Mouse (Mus musculus) stomach, postnatal 0 days (tissue): ENCODE measurements around the gene Olfr450. TPM values are rescaled to one million over a fixed set of nuclear protein-coding genes. Genes with fewer than 3 reads are reported as not detected.
A peak's percentile ranks its signal among the peaks of the same experiment; 100 is the strongest.

Experiments used
- ATAC-seq: fragments of 200-750 bp; cut with Nextera tagmentation; 2 replicates; pipeline ENCODE4 v1.8.0; 2017; ENCODE audit not compliant: low FRiP score, low TSS enrichment
- DNase-seq: peaks from one replicate; pipeline ENCODE4 v3.0.0-alpha.2; 2016; ENCODE audit warnings: low spot score
- H3K27ac ChIP-seq: fragments of 300-500 bp; sonication (generic); replicated peaks from 2 replicates; pipeline ENCODE4 v1.5.1; 2014; ENCODE audit warnings: mild to moderate bottlenecking, control low read depth
- H3K27me3 ChIP-seq: fragments of 300-500 bp; sonication (generic); 2 replicates; pipeline ENCODE4 v1.6.1; 2014; ENCODE audit warnings: low read length; ENCODE audit not compliant: control insufficient read depth, insufficient read depth
- H3K36me3 ChIP-seq: fragments of 300-500 bp; sonication (generic); 2 replicates; pipeline ENCODE4 v1.6.1; 2014; ENCODE audit warnings: low read length, mixed read lengths; ENCODE audit not compliant: control insufficient read depth, insufficient read depth
- H3K4me1 ChIP-seq: fragments of 300-500 bp; sonication (generic); replicated peaks from 2 replicates; pipeline ENCODE4 v1.6.1; 2014; ENCODE audit warnings: antibody characterized with exemption; ENCODE audit not compliant: control insufficient read depth, insufficient read depth
- H3K4me2 ChIP-seq: fragments of 300-500 bp; sonication (generic); replicated peaks from 2 replicates; pipeline ENCODE4 v1.6.1; 2014; ENCODE audit warnings: low read depth, mild to moderate bottlenecking, control low read depth, moderate library complexity
- H3K4me3 ChIP-seq: fragments of 300-500 bp; sonication (generic); 2 replicates; pipeline ENCODE4 v1.5.1; 2014; ENCODE audit warnings: low read depth, low read length, control low read depth
- H3K9ac ChIP-seq: fragments of 300-500 bp; sonication (generic); 2 replicates; pipeline ENCODE4 v1.6.1; 2014; ENCODE audit warnings: mild to moderate bottlenecking, low read length, control low read depth, mixed read lengths
- H3K9me3 ChIP-seq: fragments of 300-500 bp; sonication (generic); 2 replicates; pipeline ENCODE4 v1.6.1; 2016; ENCODE audit warnings: low read length; ENCODE audit not compliant: control insufficient read depth
- CTCF ChIP-seq: IDR thresholded peaks from 2 replicates; pipeline ENCODE4 v1.5.1; 2016; ENCODE audit warnings: antibody characterized with exemption, low read depth, mild to moderate bottlenecking, moderate library complexity
- EP300 ChIP-seq: optimal IDR thresholded peaks from 2 replicates; pipeline ENCODE3; 2016; ENCODE audit warnings: antibody characterized with exemption
- WGBS: fragments of 180-500 bp; shearing (Covaris S2); extraction: QIAGEN DNeasy Blood & Tissue Kit; methylation state at CpG from one replicate; pipeline ENCODE4 v1.1.7; 2014; 5-methylcytosine and 5-hydroxymethylcytosine counted together
- polyA plus RNA-seq: library from polyadenylated mRNA; unstranded; fragments of >200 nt; fragmentation: Nextera tagmentation; extraction: Ambion mirVana; gene quantifications from 2 replicates; pipeline ENCODE4 v1.2.1, GENCODE M21; 2015

Gene Olfr450
- polyA plus RNA-seq, 1 experiment from 2014 or later = not detected

DNA sequence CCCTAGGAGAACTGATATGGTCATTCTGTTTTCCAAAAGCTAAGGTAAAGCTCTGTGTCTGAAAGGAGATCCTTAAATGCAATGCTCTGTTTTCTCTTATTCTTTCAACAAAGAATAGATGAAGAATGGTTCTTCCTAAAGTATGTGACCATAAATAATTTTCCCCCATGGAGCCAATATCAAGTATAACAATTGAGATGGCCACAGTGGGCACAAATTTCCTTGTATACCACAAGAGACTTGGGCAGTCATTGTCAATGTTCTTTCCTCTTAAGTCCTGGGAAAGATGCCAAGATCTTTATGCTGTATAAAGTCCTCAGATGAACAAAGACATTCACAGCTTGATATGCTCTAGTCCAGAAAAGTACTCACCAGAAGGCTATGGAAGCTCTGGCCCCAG, 22.3 kb downstream of the Olfr450 start, which contains the start of gene Olfr449:
Gene Olfr449 (plus strand): TSS at position 301 of the 400 bp plus-strand sequence.
- H3K9ac ChIP-seq = no peak within 1 kb of the TSS
- no peak within 1 kb of the TSS for H3K4me3 ChIP-seq
- TF ChIP-seq EP300 (no peak), CTCF (no peak)
- no peaks in the 10 kb centered on the region for H3K4me1 ChIP-seq
- no peaks in the 10 kb centered on the region for H3K27me3 ChIP-seq
- H3K9me3 ChIP-seq = no peaks in the 10 kb centered on the region
- H3K27ac ChIP-seq = no peak within 1 kb of the TSS
- ATAC-seq = no peak
- no peak within 1 kb of the TSS for H3K4me2 ChIP-seq
- H3K36me3 ChIP-seq = no peaks in the 10 kb centered on the region
- no peak for DNase-seq

DNA sequence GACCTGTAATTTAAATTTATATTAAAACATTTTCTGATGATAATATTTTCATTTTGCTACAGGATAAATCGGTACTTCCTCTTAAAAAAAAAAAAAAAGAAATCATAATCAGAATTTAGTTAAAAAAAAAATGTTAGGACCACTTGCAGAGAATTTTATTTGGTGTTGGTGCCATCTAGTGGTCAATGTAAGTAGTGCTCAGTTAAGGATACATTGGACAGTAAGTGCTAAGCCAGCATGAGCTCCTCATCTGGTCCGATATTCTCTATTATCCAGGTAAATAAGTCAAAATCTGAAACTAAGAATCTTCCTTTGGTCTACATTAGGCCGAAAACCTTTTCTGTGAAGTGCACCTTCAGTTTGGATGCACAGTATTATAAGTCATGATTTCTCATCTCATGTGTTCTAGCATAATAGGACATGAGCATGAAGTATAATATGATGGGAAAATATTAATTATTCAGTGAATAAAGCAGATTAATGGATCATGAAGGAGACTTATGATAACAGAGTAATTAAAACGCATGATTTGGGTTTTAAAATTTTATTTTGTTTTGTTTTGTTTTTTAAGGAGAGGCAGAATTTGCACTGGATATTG, 48.6 kb downstream of the Olfr450 start:
- Histone ChIP-seq H3K9me3 (no peaks in the 10 kb centered on the region), H3K9ac (no peak overlapping the region), H3K36me3 (no peaks in the 10 kb centered on the region), H3K4me1 (no peaks in the 10 kb centered on the region), H3K4me2 (no peak overlapping the region), H3K4me3 (no peak overlapping the region), H3K27ac (no peak overlapping the region), H3K27me3 (no peaks in the 10 kb centered on the region)
- TF ChIP-seq EP300 (no peak), CTCF (peak; percentile 79)
- WGBS = 8% methylated on average over 4 of the region's 4 CpGs
- no peak for ATAC-seq
- no peak for DNase-seq

Other genes with a start within 250 kb of the Olfr450 start
- gene Tcaf3, start 214.2 kb upstream of the Olfr450 start, polyA plus RNA-seq = not detected in 2 replicates
- 10.0 and 11.5 TPM in 2 replicates for gene Tcaf2, start 166.7 kb upstream of the Olfr450 start, polyA plus RNA-seq
- 32.9 and 35.6 TPM in 2 replicates for gene Tcaf1, start 101.9 kb upstream of the Olfr450 start, polyA plus RNA-seq
- gene Olfr453, start 72.6 kb upstream of the Olfr450 start, polyA plus RNA-seq = not detected in 2 replicates
- not detected in 2 replicates for gene Olfr38, start 55.5 kb upstream of the Olfr450 start, polyA plus RNA-seq
- gene Olfr452, start 26.8 kb upstream of the Olfr450 start, polyA plus RNA-seq = not detected in 2 replicates
- not detected in 2 replicates for gene Olfr449, start 22.4 kb downstream of the Olfr450 start, polyA plus RNA-seq
- gene Olfr448, start 78.5 kb downstream of the Olfr450 start, polyA plus RNA-seq = not detected in 2 replicates
- not detected in 2 replicates for gene Olfr447, start 96.9 kb downstream of the Olfr450 start, polyA plus RNA-seq
- not detected in 2 replicates for gene Olfr446, start 109.4 kb downstream of the Olfr450 start, polyA plus RNA-seq
- gene Olfr444, start 137.1 kb downstream of the Olfr450 start, polyA plus RNA-seq = not detected in 2 replicates